Mouse (Mus musculus): ENCODE data around the gene Atg16l2. TPM values are rescaled to one million over a fixed set of nuclear protein-coding genes. Genes with fewer than 3 reads are reported as not detected.

The Atg16l2 gene
- polyA plus RNA-seq, 1 experiment from 2014 or later = 13.7 TPM

- Histone ChIP-seq H3K9ac (ENCODE audit: low read depth, low read length) (no peak overlapping the region), H3K36me3 (ENCODE audit: control insufficient read depth, insufficient read depth, low read length) (peaks cover 3% of the 10 kb centered on the region; the same call in 1 of the 2 replicates), H3K9me3 (replicated peaks; ENCODE audit: control insufficient read depth, low read length) (no peaks in the 10 kb centered on the region), H3K27me3 (ENCODE audit: control insufficient read depth, insufficient read depth, low read length) (peaks cover 12% of the 10 kb centered on the region), H3K4me3 (ENCODE audit: low read depth, low read length) (no peak overlapping the region), H3K4me2 (no peak overlapping the region), H3K27ac (ENCODE audit: low read depth, low read length) (no peak overlapping the region), H3K4me1 (ENCODE audit: control insufficient read depth, insufficient read depth, low read length) (peaks cover 4% of the 10 kb centered on the region; the same call in 1 of the 2 replicates)
- 57% methylated on average over 4 of the region's 4 CpGs for WGBS (ENCODE audit: insufficient replicate concordance)
- ATAC-seq (replicated peaks; ENCODE audit: insufficient number of reproducible peaks, low FRiP score, low TSS enrichment) = no peak
Observed at GRCm38 (mm10) chr7:101293138-101293537, 8.9 kb downstream of the Atg16l2 start.

- WGBS (ENCODE audit: insufficient replicate concordance) = 96% methylated on average over 1 of the region's 1 CpGs
- Histone ChIP-seq H3K9ac (ENCODE audit: low read depth, low read length) (no peak overlapping the region), H3K4me1 (ENCODE audit: control insufficient read depth, insufficient read depth, low read length) (peaks cover 4% of the 10 kb centered on the region; the same call in 1 of the 2 replicates), H3K27ac (ENCODE audit: low read depth, low read length) (no peak overlapping the region), H3K27me3 (ENCODE audit: control insufficient read depth, insufficient read depth, low read length) (peaks cover 8% of the 10 kb centered on the region), H3K36me3 (ENCODE audit: control insufficient read depth, insufficient read depth, low read length) (peaks cover 3% of the 10 kb centered on the region; the same call in 1 of the 2 replicates), H3K9me3 (replicated peaks; ENCODE audit: control insufficient read depth, low read length) (no peaks in the 10 kb centered on the region), H3K4me2 (no peak overlapping the region), H3K4me3 (ENCODE audit: low read depth, low read length) (no peak overlapping the region)
- no peak for ATAC-seq (replicated peaks; ENCODE audit: insufficient number of reproducible peaks, low FRiP score, low TSS enrichment)
Observed at GRCm38 (mm10) chr7:101292696-101293095, 9.4 kb downstream of the Atg16l2 start.

- Histone ChIP-seq H3K27ac (ENCODE audit: low read depth, low read length) (no peak overlapping the region), H3K36me3 (ENCODE audit: control insufficient read depth, insufficient read depth, low read length) (peaks cover 3% of the 10 kb centered on the region; the same call in 1 of the 2 replicates), H3K4me3 (ENCODE audit: low read depth, low read length) (no peak overlapping the region), H3K4me2 (no peak overlapping the region), H3K4me1 (ENCODE audit: control insufficient read depth, insufficient read depth, low read length) (peaks cover 4% of the 10 kb centered on the region; the same call in 1 of the 2 replicates), H3K9me3 (replicated peaks; ENCODE audit: control insufficient read depth, low read length) (no peaks in the 10 kb centered on the region), H3K9ac (ENCODE audit: low read depth, low read length) (no peak overlapping the region), H3K27me3 (ENCODE audit: control insufficient read depth, insufficient read depth, low read length) (peaks cover 1% of the 10 kb centered on the region; the same call in 1 of the 2 replicates)
- 65% methylated on average over 4 of the region's 4 CpGs for WGBS (ENCODE audit: insufficient replicate concordance)
- ATAC-seq (replicated peaks; ENCODE audit: insufficient number of reproducible peaks, low FRiP score, low TSS enrichment) = no peak
Observed at GRCm38 (mm10) chr7:101292086-101292485, 10.0 kb downstream of the Atg16l2 start.

GRCm38 (mm10) chr7:101291641-101292040 is 10.4 kb downstream of the Atg16l2 start:
- Histone ChIP-seq H3K36me3 (ENCODE audit: control insufficient read depth, insufficient read depth, low read length) (peaks cover 3% of the 10 kb centered on the region; the same call in 1 of the 2 replicates), H3K4me3 (ENCODE audit: low read depth, low read length) (no peak overlapping the region)
- WGBS (ENCODE audit: insufficient replicate concordance) = 87% methylated on average over 8 of the region's 8 CpGs

GRCm38 (mm10) chr7:101291211-101291610 is 10.8 kb downstream of the Atg16l2 start:
- H3K27ac ChIP-seq (ENCODE audit: low read depth, low read length) = no peak overlapping the region

More at GRCm38 (mm10) chr7:101291641-101292040, 10.4 kb downstream of the Atg16l2 start:
- Histone ChIP-seq H3K27me3 (ENCODE audit: control insufficient read depth, insufficient read depth, low read length) (no peaks in the 10 kb centered on the region), H3K4me1 (ENCODE audit: control insufficient read depth, insufficient read depth, low read length) (no peaks in the 10 kb centered on the region), H3K9ac (ENCODE audit: low read depth, low read length) (no peak overlapping the region), H3K9me3 (replicated peaks; ENCODE audit: control insufficient read depth, low read length) (no peaks in the 10 kb centered on the region), H3K27ac (ENCODE audit: low read depth, low read length) (no peak overlapping the region), H3K4me2 (no peak overlapping the region)
- no peak for ATAC-seq (replicated peaks; ENCODE audit: insufficient number of reproducible peaks, low FRiP score, low TSS enrichment)

GRCm38 (mm10) chr7:101290401-101290800 is 11.7 kb downstream of the Atg16l2 start:
- Histone ChIP-seq H3K4me1 (ENCODE audit: control insufficient read depth, insufficient read depth, low read length) (no peaks in the 10 kb centered on the region), H3K27me3 (ENCODE audit: control insufficient read depth, insufficient read depth, low read length) (no peaks in the 10 kb centered on the region), H3K4me3 (ENCODE audit: low read depth, low read length) (no peak overlapping the region), H3K9ac (ENCODE audit: low read depth, low read length) (no peak overlapping the region), H3K4me2 (no peak overlapping the region), H3K27ac (ENCODE audit: low read depth, low read length) (no peak overlapping the region), H3K36me3 (ENCODE audit: control insufficient read depth, insufficient read depth, low read length) (peaks cover 3% of the 10 kb centered on the region; the same call in 1 of the 2 replicates), H3K9me3 (replicated peaks; ENCODE audit: control insufficient read depth, low read length) (no peaks in the 10 kb centered on the region)
- ATAC-seq (replicated peaks; ENCODE audit: insufficient number of reproducible peaks, low FRiP score, low TSS enrichment) = no peak
- 91% methylated on average over 10 of the region's 10 CpGs for WGBS (ENCODE audit: insufficient replicate concordance)

More at GRCm38 (mm10) chr7:101291211-101291610, 10.8 kb downstream of the Atg16l2 start:
- Histone ChIP-seq H3K27me3 (ENCODE audit: control insufficient read depth, insufficient read depth, low read length) (no peaks in the 10 kb centered on the region), H3K4me3 (ENCODE audit: low read depth, low read length) (no peak overlapping the region), H3K4me2 (no peak overlapping the region), H3K36me3 (ENCODE audit: control insufficient read depth, insufficient read depth, low read length) (peaks cover 3% of the 10 kb centered on the region; the same call in 1 of the 2 replicates), H3K9me3 (replicated peaks; ENCODE audit: control insufficient read depth, low read length) (no peaks in the 10 kb centered on the region), H3K9ac (ENCODE audit: low read depth, low read length) (no peak overlapping the region), H3K4me1 (ENCODE audit: control insufficient read depth, insufficient read depth, low read length) (no peaks in the 10 kb centered on the region)
- WGBS (ENCODE audit: insufficient replicate concordance) = 82% methylated on average over 5 of the region's 5 CpGs
- no peak for ATAC-seq (replicated peaks; ENCODE audit: insufficient number of reproducible peaks, low FRiP score, low TSS enrichment)

- ATAC-seq (replicated peaks; ENCODE audit: insufficient number of reproducible peaks, low FRiP score, low TSS enrichment) = no peak
- Histone ChIP-seq H3K4me3 (ENCODE audit: low read depth, low read length) (no peak overlapping the region), H3K4me2 (no peak overlapping the region), H3K27ac (ENCODE audit: low read depth, low read length) (no peak overlapping the region), H3K4me1 (ENCODE audit: control insufficient read depth, insufficient read depth, low read length) (no peaks in the 10 kb centered on the region), H3K9ac (ENCODE audit: low read depth, low read length) (no peak overlapping the region), H3K9me3 (replicated peaks; ENCODE audit: control insufficient read depth, low read length) (no peaks in the 10 kb centered on the region), H3K36me3 (ENCODE audit: control insufficient read depth, insufficient read depth, low read length) (peaks cover 3% of the 10 kb centered on the region; the same call in 1 of the 2 replicates), H3K27me3 (ENCODE audit: control insufficient read depth, insufficient read depth, low read length) (no peaks in the 10 kb centered on the region)
- 34% methylated on average over 4 of the region's 4 CpGs for WGBS (ENCODE audit: insufficient replicate concordance)
Observed at GRCm38 (mm10) chr7:101288436-101288835, 13.6 kb downstream of the Atg16l2 start.

- Histone ChIP-seq H3K36me3 (ENCODE audit: control insufficient read depth, insufficient read depth, low read length) (peaks cover 3% of the 10 kb centered on the region; the same call in 1 of the 2 replicates), H3K9ac (ENCODE audit: low read depth, low read length) (no peak overlapping the region), H3K27me3 (ENCODE audit: control insufficient read depth, insufficient read depth, low read length) (no peaks in the 10 kb centered on the region), H3K4me2 (no peak overlapping the region), H3K4me1 (ENCODE audit: control insufficient read depth, insufficient read depth, low read length) (no peaks in the 10 kb centered on the region), H3K27ac (ENCODE audit: low read depth, low read length) (no peak overlapping the region), H3K9me3 (replicated peaks; ENCODE audit: control insufficient read depth, low read length) (no peaks in the 10 kb centered on the region), H3K4me3 (ENCODE audit: low read depth, low read length) (no peak overlapping the region)
- 79% methylated on average over 2 of the region's 2 CpGs for WGBS (ENCODE audit: insufficient replicate concordance)
- ATAC-seq (replicated peaks; ENCODE audit: insufficient number of reproducible peaks, low FRiP score, low TSS enrichment) = no peak
Observed at GRCm38 (mm10) chr7:101287820-101288219, 14.2 kb downstream of the Atg16l2 start.

- Histone ChIP-seq H3K4me3 (ENCODE audit: low read depth, low read length) (no peak overlapping the region), H3K9ac (ENCODE audit: low read depth, low read length) (no peak overlapping the region), H3K36me3 (ENCODE audit: control insufficient read depth, insufficient read depth, low read length) (peaks cover 3% of the 10 kb centered on the region; the same call in 1 of the 2 replicates), H3K4me2 (no peak overlapping the region), H3K27me3 (ENCODE audit: control insufficient read depth, insufficient read depth, low read length) (no peaks in the 10 kb centered on the region), H3K9me3 (replicated peaks; ENCODE audit: control insufficient read depth, low read length) (no peaks in the 10 kb centered on the region), H3K27ac (ENCODE audit: low read depth, low read length) (no peak overlapping the region), H3K4me1 (ENCODE audit: control insufficient read depth, insufficient read depth, low read length) (no peaks in the 10 kb centered on the region)
- 69% methylated on average over 4 of the region's 4 CpGs for WGBS (ENCODE audit: insufficient replicate concordance)
- no peak for ATAC-seq (replicated peaks; ENCODE audit: insufficient number of reproducible peaks, low FRiP score, low TSS enrichment)
Observed at GRCm38 (mm10) chr7:101286891-101287290, 15.2 kb downstream of the Atg16l2 start.
